Mouse (Mus musculus) midbrain, embryonic 13.5 days (tissue): ENCODE results near the gene Dqx1. TPM values are rescaled to one million over a fixed set of nuclear protein-coding genes. Genes with fewer than 3 reads are reported as not detected.

ENCODE experiments used
- ATAC-seq: fragments of 200-750 bp; cut with Nextera tagmentation; 2 replicates; pipeline ENCODE4 v1.8.0; 2017; ENCODE audit warnings: mild to moderate bottlenecking, moderate TSS enrichment, moderate library complexity
- H3K27ac ChIP-seq: fragments of 300-500 bp; sonication (generic); 2 replicates; pipeline ENCODE4 v1.5.1; 2015; ENCODE audit warnings: inconsistent platforms, mild to moderate bottlenecking, moderate library complexity
- H3K27me3 ChIP-seq: fragments of 300-500 bp; sonication (generic); 2 replicates; pipeline ENCODE4 v1.6.1; 2015; ENCODE audit warnings: mild to moderate bottlenecking, inconsistent platforms
- H3K36me3 ChIP-seq: fragments of 300-500 bp; sonication (generic); 2 replicates; pipeline ENCODE4 v1.6.1; 2015; ENCODE audit warnings: mild to moderate bottlenecking, inconsistent platforms
- H3K4me1 ChIP-seq: fragments of 300-500 bp; sonication (generic); replicated peaks from 2 replicates; pipeline ENCODE4 v1.6.1; 2015; ENCODE audit warnings: inconsistent platforms
- H3K4me2 ChIP-seq: fragments of 300-500 bp; sonication (generic); replicated peaks from 2 replicates; pipeline ENCODE4 v1.6.1; 2015; ENCODE audit warnings: moderate library complexity, mild to moderate bottlenecking, inconsistent platforms
- H3K4me3 ChIP-seq: fragments of 300-500 bp; sonication (generic); replicated peaks from 2 replicates; pipeline ENCODE4 v1.5.1; 2015; ENCODE audit warnings: mild to moderate bottlenecking, inconsistent platforms
- H3K9ac ChIP-seq: fragments of 300-500 bp; sonication (generic); replicated peaks from 2 replicates; pipeline ENCODE4 v1.6.1; 2015; ENCODE audit warnings: mild to moderate bottlenecking, inconsistent platforms
- H3K9me3 ChIP-seq: fragments of 300-500 bp; sonication (generic); 2 replicates; pipeline ENCODE4 v1.6.1; 2016; ENCODE audit warnings: mild to moderate bottlenecking, inconsistent platforms
- WGBS: fragments of 180-500 bp; shearing (Covaris S2); methylation state at CpG from one replicate; pipeline ENCODE4 v1.1.7; 2015; 5-methylcytosine and 5-hydroxymethylcytosine counted together
- polyA plus RNA-seq: library from polyadenylated mRNA; unstranded; fragments of >200 nt; fragmentation: Nextera tagmentation; extraction: Ambion mirVana; gene quantifications from 2 replicates; pipeline ENCODE4 v1.2.1, GENCODE M21; 2015

Gene Dqx1
- polyA plus RNA-seq, 1 experiment from 2014 or later = 1.00 TPM

GRCm38 (mm10) chr6:83080210-83080609 lies 22.6 kb downstream of the Dqx1 start:
- no peak for ATAC-seq
- no peak overlapping the region for H3K4me2 ChIP-seq
- H3K27ac ChIP-seq = no peak overlapping the region
- 96% methylated on average over 5 of the region's 5 CpGs for WGBS
- H3K27me3 ChIP-seq = peaks cover 54% of the 10 kb centered on the region
- H3K9me3 ChIP-seq = no peaks in the 10 kb centered on the region
- H3K9ac ChIP-seq = no peak overlapping the region
- peaks cover 25% of the 10 kb centered on the region for H3K4me1 ChIP-seq
- H3K4me3 ChIP-seq = no peak overlapping the region
- H3K36me3 ChIP-seq = peaks cover 23% of the 10 kb centered on the region

GRCm38 (mm10) chr6:83083497-83083896 lies 25.9 kb downstream of the Dqx1 start:
- H3K4me3 ChIP-seq = no peak overlapping the region
- H3K36me3 ChIP-seq = peaks cover 23% of the 10 kb centered on the region
- no peak overlapping the region for H3K4me2 ChIP-seq
- H3K9me3 ChIP-seq = no peaks in the 10 kb centered on the region
- ATAC-seq = no peak
- peaks cover 28% of the 10 kb centered on the region for H3K4me1 ChIP-seq
- no peak overlapping the region for H3K27ac ChIP-seq
- H3K9ac ChIP-seq = no peak overlapping the region
- 5% methylated on average over 5 of the region's 5 CpGs for WGBS
- H3K27me3 ChIP-seq = peaks cover 68% of the 10 kb centered on the region

- ATAC-seq = no peak; the same call in 1 of the 2 replicates
- Histone ChIP-seq H3K9ac (no peak overlapping the region), H3K27ac (no peak overlapping the region), H3K4me1 (peaks cover 20% of the 10 kb centered on the region), H3K4me3 (no peak overlapping the region), H3K27me3 (peaks cover 77% of the 10 kb centered on the region), H3K4me2 (no peak overlapping the region), H3K36me3 (peaks cover 23% of the 10 kb centered on the region), H3K9me3 (no peaks in the 10 kb centered on the region)
- 2% methylated on average over 6 of the region's 6 CpGs for WGBS
These were observed 26.8 kb downstream of the Dqx1 start for GRCm38 (mm10) chr6:83084477-83084876.

GRCm38 (mm10) chr6:83086121-83087035 lies 28.7 kb downstream of the Dqx1 start, which contains the start of gene Lbx2:
Lbx2 (plus strand) TSS chr6:83086367.
- peaks cover 11% of the 10 kb centered on the region for H3K4me1 ChIP-seq
- H3K4me2 ChIP-seq = no peak within 1 kb of the TSS
- H3K9me3 ChIP-seq = no peaks in the 10 kb centered on the region
- peaks cover 94% of the 10 kb centered on the region for H3K27me3 ChIP-seq
- ATAC-seq = no peak
- peak within 1 kb of the TSS; percentile 16; the same call in 1 of the 2 replicates for H3K4me3 ChIP-seq
- 3% methylated on average over 42 of the region's 42 CpGs for WGBS
- H3K9ac ChIP-seq = no peak within 1 kb of the TSS
- H3K27ac ChIP-seq = no peak within 1 kb of the TSS
- peaks cover 9% of the 10 kb centered on the region for H3K36me3 ChIP-seq

GRCm38 (mm10) chr6:83087205-83087925 lies 29.7 kb downstream of the Dqx1 start:
- under 1% methylated on average over 47 of the region's 47 CpGs for WGBS
- H3K9me3 ChIP-seq = no peaks in the 10 kb centered on the region
- peaks cover 11% of the 10 kb centered on the region for H3K4me1 ChIP-seq
- peak overlapping the region; percentile 16 for H3K4me3 ChIP-seq
- ATAC-seq = no peak
- no peak overlapping the region for H3K27ac ChIP-seq
- H3K27me3 ChIP-seq = peaks cover 94% of the 10 kb centered on the region
- peak overlapping the region; percentile 27 for H3K4me2 ChIP-seq
- no peak overlapping the region for H3K9ac ChIP-seq
- peaks cover under 1% of the 10 kb centered on the region; the same call in 1 of the 2 replicates for H3K36me3 ChIP-seq

- Histone ChIP-seq H3K9ac (no peak overlapping the region), H3K4me2 (peak overlapping the region; percentile 27), H3K4me3 (peak overlapping the region; percentile 16; the same call in 1 of the 2 replicates), H3K27ac (no peak overlapping the region), H3K36me3 (no peaks in the 10 kb centered on the region), H3K27me3 (peaks cover 94% of the 10 kb centered on the region), H3K9me3 (no peaks in the 10 kb centered on the region), H3K4me1 (peaks cover 11% of the 10 kb centered on the region)
- WGBS = 3% methylated on average over 9 of the region's 9 CpGs
- ATAC-seq = no peak
These were observed 30.2 kb downstream of the Dqx1 start for GRCm38 (mm10) chr6:83087926-83088260.

GRCm38 (mm10) chr6:83092416-83093127 lies 34.9 kb downstream of the Dqx1 start:
- H3K27me3 ChIP-seq = peaks cover 50% of the 10 kb centered on the region
- no peak overlapping the region for H3K27ac ChIP-seq
- H3K4me1 ChIP-seq = peaks cover 3% of the 10 kb centered on the region
- WGBS = 54% methylated on average over 6 of the region's 6 CpGs
- no peaks in the 10 kb centered on the region for H3K36me3 ChIP-seq
- H3K9me3 ChIP-seq = no peaks in the 10 kb centered on the region
- no peak overlapping the region for H3K4me3 ChIP-seq
- ATAC-seq = no peak
- no peak overlapping the region for H3K9ac ChIP-seq
- no peak overlapping the region for H3K4me2 ChIP-seq

GRCm38 (mm10) chr6:83095968-83096367 lies 38.3 kb downstream of the Dqx1 start:
- WGBS = 48% methylated on average over 6 of the region's 6 CpGs
- H3K4me1 ChIP-seq = peaks cover 2% of the 10 kb centered on the region; the same call in 1 of the 2 replicates
- no peak for ATAC-seq
- no peak overlapping the region for H3K27ac ChIP-seq
- H3K27me3 ChIP-seq = peaks cover 29% of the 10 kb centered on the region
- H3K4me3 ChIP-seq = no peak overlapping the region
- H3K36me3 ChIP-seq = no peaks in the 10 kb centered on the region
- no peak overlapping the region for H3K4me2 ChIP-seq
- no peaks in the 10 kb centered on the region for H3K9me3 ChIP-seq
- no peak overlapping the region for H3K9ac ChIP-seq

- WGBS = 66% methylated on average over 2 of the region's 2 CpGs
- no peak overlapping the region for H3K27ac ChIP-seq
- peaks cover 18% of the 10 kb centered on the region for H3K4me1 ChIP-seq
- ATAC-seq = no peak
- peaks cover 17% of the 10 kb centered on the region for H3K27me3 ChIP-seq
- no peak overlapping the region for H3K4me2 ChIP-seq
- H3K9ac ChIP-seq = no peak overlapping the region
- H3K9me3 ChIP-seq = no peaks in the 10 kb centered on the region
- no peak overlapping the region for H3K4me3 ChIP-seq
- H3K36me3 ChIP-seq = no peaks in the 10 kb centered on the region
These were observed 40.8 kb downstream of the Dqx1 start for GRCm38 (mm10) chr6:83098411-83098810.

- H3K4me2 ChIP-seq = peak within 1 kb of the TSS; percentile 94
- H3K4me1 ChIP-seq = peaks cover 20% of the 10 kb centered on the region
- H3K27me3 ChIP-seq = peaks cover 16% of the 10 kb centered on the region
- H3K36me3 ChIP-seq = 0 out of 2 replicates have a peak, but pooled peaks cover 9% of the 10 kb centered on the region
- H3K9ac ChIP-seq = peak within 1 kb of the TSS; percentile 81
- H3K9me3 ChIP-seq = no peaks in the 10 kb centered on the region
- H3K27ac ChIP-seq = peak within 1 kb of the TSS; percentile 87
- peak within 1 kb of the TSS; percentile 73 for H3K4me3 ChIP-seq
- peak; percentile 83 for ATAC-seq
- under 1% methylated on average over 25 of the region's 25 CpGs for WGBS
These were observed 43.7 kb downstream of the Dqx1 start, which contains the start of the genes Ccdc142 and Gm42688 for GRCm38 (mm10) chr6:83101316-83101687. Ccdc142 (plus strand) TSS chr6:83101601. Gm42688 (plus strand) TSS chr6:83101617.

GRCm38 (mm10) chr6:83101688-83102556 lies 44.3 kb downstream of the Dqx1 start:
- peak overlapping the region; percentile 87 for H3K27ac ChIP-seq
- peak overlapping the region; percentile 73 for H3K4me3 ChIP-seq
- WGBS = under 1% methylated on average over 68 of the region's 74 CpGs
- peak overlapping the region; percentile 81 for H3K9ac ChIP-seq
- peaks cover 16% of the 10 kb centered on the region for H3K27me3 ChIP-seq
- H3K4me2 ChIP-seq = peak overlapping the region; percentile 94
- ATAC-seq = peak; percentile 80
- peaks cover 20% of the 10 kb centered on the region for H3K4me1 ChIP-seq
- H3K36me3 ChIP-seq = peaks cover 14% of the 10 kb centered on the region; the same call in 1 of the 2 replicates
- no peaks in the 10 kb centered on the region for H3K9me3 ChIP-seq
